Mouse (Mus musculus): ENCODE measurements around the gene Rhoc.

The Rhoc gene

DNA sequence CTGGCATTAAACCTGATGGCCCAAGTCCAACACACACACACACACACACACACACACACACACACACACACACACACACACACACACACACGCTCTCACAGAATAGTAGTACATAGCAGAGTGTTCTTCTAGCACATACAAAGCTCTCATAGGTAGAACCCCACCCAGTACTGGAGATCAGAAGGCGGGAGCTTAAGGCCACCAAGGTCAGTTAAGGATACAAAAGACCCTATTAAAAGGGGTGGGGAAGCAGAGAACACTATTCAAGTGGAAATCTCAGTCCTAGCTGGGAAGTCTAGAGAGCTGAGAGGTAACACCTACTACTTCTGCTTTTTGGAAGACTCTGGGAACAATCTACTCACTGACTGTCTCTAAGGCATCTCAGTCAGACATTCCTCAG lies 27.2 kb downstream of the Rhoc start:
- DNase-seq (ENCODE audit: low spot score): no peak

DNA sequence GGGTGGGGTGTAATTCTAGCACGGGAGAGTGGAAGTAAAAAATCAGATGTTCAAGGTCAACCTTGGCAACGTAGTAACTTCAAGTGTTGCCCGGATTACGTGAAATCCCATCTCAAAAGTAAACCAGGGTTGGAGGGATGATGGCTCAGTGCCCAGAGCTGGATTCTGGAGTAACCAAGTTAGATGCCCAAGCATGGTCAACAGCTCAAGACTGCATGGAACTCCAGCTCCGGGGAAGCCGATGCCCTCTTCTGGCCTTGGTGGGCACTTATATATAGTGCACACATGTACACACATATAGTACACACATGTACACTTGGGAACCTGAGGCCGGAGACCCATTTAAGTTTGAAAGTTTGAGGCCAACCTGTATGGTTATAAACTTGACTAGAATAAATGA lies 28.0 kb downstream of the Rhoc start:
- DNase-seq (ENCODE audit: low spot score): peak; percentile 71

DNA sequence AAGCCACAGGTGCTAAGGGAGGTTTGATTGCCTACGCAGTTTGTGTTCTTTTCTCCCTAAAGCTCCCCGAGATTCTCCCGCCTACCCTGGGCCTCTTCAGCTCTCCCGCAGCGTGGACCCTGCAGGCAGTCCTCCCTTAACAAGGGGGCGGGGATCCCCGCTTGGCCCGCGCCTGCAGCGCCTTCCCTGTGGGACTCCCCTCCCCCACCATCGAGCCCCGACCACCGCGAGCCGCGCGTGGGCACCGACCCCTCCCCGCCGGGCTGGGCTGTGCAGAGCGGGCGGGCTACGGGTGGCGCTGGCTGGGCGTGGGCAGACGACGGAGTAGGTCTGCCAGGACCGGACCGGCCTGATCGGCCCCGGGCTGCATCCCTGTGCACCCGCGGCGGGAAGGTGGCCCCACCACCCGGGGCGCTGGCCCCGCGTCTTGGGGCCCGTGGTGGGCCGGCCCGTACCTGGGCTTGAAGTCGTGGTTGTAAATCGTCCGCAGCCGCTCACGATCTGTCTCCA lies 29.4 kb downstream of the Rhoc start:
- peak; percentile 85 for DNase-seq (ENCODE audit: low spot score)

DNA sequence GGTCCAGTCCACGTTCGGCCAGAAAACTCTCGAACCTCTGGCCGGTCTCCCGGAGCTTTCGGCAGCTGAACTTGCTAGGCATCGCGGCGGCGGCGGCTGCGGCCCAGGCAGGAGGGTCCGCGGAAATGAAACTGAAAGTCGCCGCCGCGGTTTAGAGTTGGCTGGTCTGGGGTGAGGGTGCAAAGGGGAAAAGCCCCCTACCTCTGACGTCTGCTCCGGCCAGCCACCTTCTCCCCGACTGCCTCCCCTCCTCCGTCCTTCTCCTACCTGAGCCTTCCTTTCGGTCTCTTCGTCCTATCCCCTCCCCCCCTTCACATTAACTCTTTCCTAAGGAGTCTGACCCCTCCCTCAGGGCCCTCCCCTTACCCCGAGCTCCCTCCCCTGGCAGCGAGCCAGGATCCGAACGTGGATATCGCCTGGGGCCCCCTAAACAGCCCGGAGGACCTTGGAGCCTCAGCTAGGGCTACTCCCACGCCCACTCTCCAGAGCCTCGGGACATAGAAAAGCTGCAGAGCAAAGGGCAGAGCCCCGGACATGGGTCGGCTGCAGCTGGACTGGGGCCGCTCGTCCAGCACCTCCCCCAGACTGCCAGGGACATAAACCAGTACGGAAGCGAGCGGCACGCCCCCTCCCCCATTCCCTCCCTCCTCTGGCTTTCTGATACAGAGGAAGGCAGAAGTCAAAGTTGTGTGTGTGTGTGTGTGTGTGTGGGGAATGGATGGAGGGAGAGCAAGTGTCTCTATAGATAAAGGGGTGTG lies 30.0 kb downstream of the Rhoc start, which contains the start of gene Mov10:
Gene Mov10 (minus strand): TSS at position 573 of the 758 bp plus-strand sequence.
- peak; percentile 92 for DNase-seq (ENCODE audit: low spot score)

DNA sequence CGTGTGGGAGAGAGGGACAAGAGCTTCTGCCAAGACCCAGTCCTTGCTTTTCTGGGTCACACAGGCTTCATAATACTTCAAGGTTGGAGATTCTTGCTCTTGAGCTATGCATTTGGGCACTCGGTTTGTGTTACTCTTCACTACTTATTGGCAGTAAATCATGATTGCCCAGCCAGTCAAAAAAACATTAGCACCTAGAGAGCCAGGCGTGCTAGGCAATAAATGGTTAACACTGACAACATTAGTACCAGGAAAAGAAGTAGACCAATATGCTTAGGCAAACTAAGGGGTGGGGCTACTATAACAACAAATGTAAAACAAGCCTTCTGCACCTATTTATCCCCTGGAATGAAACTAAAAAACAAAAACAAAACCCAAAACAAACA lies 30.6 kb downstream of the Rhoc start:
- no peak for DNase-seq (ENCODE audit: low spot score)

DNA sequence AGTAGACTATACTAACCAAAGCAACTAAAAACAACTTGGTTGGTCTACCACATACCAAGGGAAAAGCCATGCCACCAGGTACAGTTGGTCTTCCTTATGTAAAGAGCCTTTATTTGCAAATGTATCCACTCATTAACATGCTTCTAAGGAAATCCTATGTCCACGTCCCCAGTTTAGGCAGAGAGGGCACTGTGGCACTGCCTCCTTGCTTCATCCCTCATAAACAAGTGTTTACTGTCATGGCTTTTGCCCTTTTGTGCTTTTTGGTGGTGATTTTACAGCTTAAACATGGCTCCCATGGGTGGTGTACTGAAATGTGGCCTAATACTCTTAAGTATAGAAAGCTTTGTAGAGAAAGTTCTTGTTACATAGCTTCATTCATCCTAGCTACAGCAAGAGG lies 32.3 kb downstream of the Rhoc start:
- no peak for DNase-seq (ENCODE audit: low spot score)

DNA sequence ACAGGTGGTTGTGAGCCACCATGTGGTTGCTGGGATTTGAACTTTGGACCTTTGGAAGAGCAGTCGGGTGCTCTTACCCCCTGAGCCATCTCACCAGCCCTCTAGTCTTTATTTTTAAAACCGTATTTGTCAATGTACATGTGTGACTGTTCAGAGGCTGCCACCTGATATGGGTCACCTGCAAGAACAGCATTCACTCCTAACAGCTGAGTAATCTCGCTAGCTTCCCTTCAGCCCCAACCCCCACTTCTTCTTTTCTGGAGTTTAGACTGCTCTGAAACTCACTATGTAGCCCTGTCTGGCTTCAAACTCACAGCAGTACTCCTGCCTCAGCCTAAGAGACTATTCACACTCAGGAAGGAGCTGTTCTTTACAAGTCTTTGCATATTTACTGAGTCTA lies 34.2 kb downstream of the Rhoc start:
- DNase-seq (ENCODE audit: low spot score): no peak

DNA sequence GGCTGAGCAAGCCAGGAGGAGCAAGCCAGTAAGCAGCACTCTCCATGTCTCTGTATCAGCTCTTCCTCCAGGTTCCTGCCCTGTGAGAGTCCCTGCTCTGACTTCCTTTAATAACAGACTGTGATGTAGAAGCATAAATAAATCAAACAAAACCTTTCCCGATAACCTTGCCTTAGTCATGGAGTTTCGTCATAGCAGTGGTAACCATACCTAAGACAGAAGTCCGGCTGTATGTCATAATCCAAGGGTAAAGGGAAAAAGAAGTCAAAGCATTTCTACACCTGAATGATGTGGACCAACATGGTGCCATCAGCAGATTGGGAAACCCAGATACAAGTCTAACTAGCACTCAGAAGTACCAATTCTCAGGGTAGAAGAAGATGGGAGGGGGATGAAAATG lies 47.6 kb downstream of the Rhoc start:
- DNase-seq (ENCODE audit: low spot score): no peak

DNA sequence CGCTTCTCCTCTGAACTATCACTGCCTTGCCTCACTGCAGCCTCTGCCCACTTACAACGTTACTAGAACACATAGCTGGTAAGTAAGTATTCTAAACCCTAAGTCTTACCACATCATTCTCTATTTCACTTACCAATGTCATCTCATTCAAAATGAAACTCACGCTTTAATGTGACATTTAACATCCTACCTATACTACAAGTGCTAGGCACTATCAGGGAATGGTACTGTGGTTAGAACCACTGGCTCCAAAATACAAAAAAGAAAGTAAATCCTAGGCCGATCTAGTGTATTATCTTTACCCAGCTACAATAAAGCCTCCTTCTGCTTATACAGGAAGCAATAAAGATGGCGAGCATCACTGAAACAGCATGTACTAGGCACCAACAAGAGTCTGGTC lies 52.9 kb downstream of the Rhoc start:
- DNase-seq (ENCODE audit: low spot score): no peak
